Mouse (Mus musculus) embryo, embryonic 9.5 days (tissue): Measurements from ENCODE around the gene Txn1.

Experiments
- DNase-seq: peaks from one replicate; pipeline ENCODE4 v3.0.0-alpha.2; 2017; ENCODE audit errors: extremely low spot score

Txn1 gene

GRCm38 (mm10) chr4:57901210-57901609, 55.0 kb downstream of the Txn1 start:
- DNase-seq = peak; percentile 48

GRCm38 (mm10) chr4:57896631-57897030, 59.6 kb downstream of the Txn1 start:
- DNase-seq = no peak

- no peak for DNase-seq
Measured at GRCm38 (mm10) chr4:57895902-57896301, 60.3 kb downstream of the Txn1 start.

GRCm38 (mm10) chr4:57895140-57895539, 61.1 kb downstream of the Txn1 start:
- DNase-seq = no peak
